Mouse (Mus musculus) thymus, adult 2 months (tissue): ENCODE results near the gene Apoa1. TPM values are rescaled to one million over a fixed set of nuclear protein-coding genes. Genes with fewer than 3 reads are reported as not detected.

Source experiments
- DNase-seq: peaks from one replicate; pipeline ENCODE4 v3.0.0; 2021
- H3K27ac ChIP-seq: fragments of 200-500 bp; 2 replicates; pipeline ENCODE4 v1.5.1; 2012; ENCODE audit warnings: low read length, control low read depth; ENCODE audit not compliant: control insufficient read depth, insufficient read depth
- H3K27me3 ChIP-seq: fragments of 200-500 bp; 2 replicates; pipeline ENCODE4 v1.6.1; 2012; ENCODE audit warnings: mild to moderate bottlenecking, low read length, moderate library complexity, mixed read lengths; ENCODE audit not compliant: control insufficient read depth, insufficient read depth
- H3K36me3 ChIP-seq: fragments of 200-500 bp; 2 replicates; pipeline ENCODE4 v1.6.1; 2012; ENCODE audit warnings: mild to moderate bottlenecking, low read length, moderate library complexity; ENCODE audit not compliant: control insufficient read depth, insufficient read depth
- H3K4me1 ChIP-seq: fragments of 200-500 bp; replicated peaks from 2 replicates; pipeline ENCODE4 v1.6.1; 2012; ENCODE audit warnings: low read length; ENCODE audit not compliant: control insufficient read depth, insufficient read depth
- H3K4me3 ChIP-seq: fragments of 200-500 bp; 2 replicates; pipeline ENCODE4 v1.5.1; 2012; ENCODE audit warnings: mild to moderate bottlenecking, low read length, control low read depth, moderate library complexity; ENCODE audit not compliant: control insufficient read depth, insufficient read depth
- CTCF ChIP-seq: fragments of 200-500 bp; IDR thresholded peaks from 2 replicates; pipeline ENCODE4 v1.5.1; 2012; ENCODE audit warnings: mild to moderate bottlenecking, control low read depth, low read length, moderate library complexity, borderline replicate concordance; ENCODE audit not compliant: control insufficient read depth, poor library complexity, insufficient read depth; ENCODE audit errors: extremely low read depth
- POLR2A ChIP-seq: fragments of 200-500 bp; IDR thresholded peaks from 2 replicates; pipeline ENCODE4 v1.6.1; 2012; ENCODE audit warnings: mild to moderate bottlenecking, low read length, control low read depth, moderate library complexity; ENCODE audit not compliant: control insufficient read depth, poor library complexity, insufficient read depth; ENCODE audit errors: extremely low read depth
- WGBS: fragments of 180-500 bp; shearing (Covaris S2); methylation state at CpG from one replicate; pipeline ENCODE4 v1.1.7; 2018; 5-methylcytosine and 5-hydroxymethylcytosine counted together
- polyA plus RNA-seq: library from polyadenylated mRNA; depleted of rRNA; stranded (reverse); fragments of >200 nt; gene quantifications from 2 replicates; pipeline ENCODE4 v1.2.3, GENCODE M21; 2012

The Apoa1 gene
- polyA plus RNA-seq, 1 experiment = 3.3 TPM

GRCm38 (mm10) chr9:46235596-46235648 lies 7.0 kb downstream of the Apoa1 start, which contains the start of gene Apoc3:
TSS of gene Apoc3 (minus strand) at chr9:46235636.
- DNase-seq = no peak
- Histone ChIP-seq H3K27me3 (no peaks in the 10 kb centered on the region), H3K36me3 (no peaks in the 10 kb centered on the region), H3K4me1 (peaks cover under 1% of the 10 kb centered on the region; the same call in 1 of the 2 replicates), H3K4me3 (no peak within 1 kb of the TSS), H3K27ac (no peak within 1 kb of the TSS)
- TF ChIP-seq POLR2A (no peak), CTCF (no peak)

GRCm38 (mm10) chr9:46235649-46236048 lies 7.3 kb downstream of the Apoa1 start:
- Histone ChIP-seq H3K4me1 (no peaks in the 10 kb centered on the region), H3K4me3 (no peak overlapping the region), H3K36me3 (no peaks in the 10 kb centered on the region), H3K27me3 (no peaks in the 10 kb centered on the region), H3K27ac (no peak overlapping the region)
- DNase-seq = no peak
- TF ChIP-seq POLR2A (no peak), CTCF (no peak)
- WGBS = 86% methylated on average over 4 of the region's 4 CpGs

- H3K4me1 ChIP-seq = no peaks in the 10 kb centered on the region
- no peak for DNase-seq
- H3K27ac ChIP-seq = no peak overlapping the region
- WGBS = 92% methylated on average over 7 of the region's 7 CpGs
- H3K4me3 ChIP-seq = no peak overlapping the region
- H3K27me3 ChIP-seq = no peaks in the 10 kb centered on the region
- H3K36me3 ChIP-seq = no peaks in the 10 kb centered on the region
- TF ChIP-seq POLR2A (no peak), CTCF (no peak)
Measured at GRCm38 (mm10) chr9:46238850-46239249, 10.5 kb downstream of the Apoa1 start.

- Histone ChIP-seq H3K27ac (no peak within 1 kb of the TSS), H3K4me3 (no peak within 1 kb of the TSS), H3K4me1 (no peaks in the 10 kb centered on the region), H3K27me3 (no peaks in the 10 kb centered on the region), H3K36me3 (no peaks in the 10 kb centered on the region)
- WGBS = 76% methylated on average over 7 of the region's 7 CpGs
- TF ChIP-seq POLR2A = no peak
- no peak for DNase-seq
Measured at GRCm38 (mm10) chr9:46240526-46241153, 12.3 kb downstream of the Apoa1 start, which contains the start of gene Apoa4. TSS of gene Apoa4 (plus strand) at chr9:46240696.

- Histone ChIP-seq H3K27ac (no peak overlapping the region), H3K36me3 (no peaks in the 10 kb centered on the region), H3K4me3 (no peak overlapping the region), H3K4me1 (no peaks in the 10 kb centered on the region), H3K27me3 (no peaks in the 10 kb centered on the region)
- WGBS = 91% methylated on average over 2 of the region's 2 CpGs
- no peak for DNase-seq
- TF ChIP-seq POLR2A = no peak
- no peak for TF ChIP-seq CTCF
Measured at GRCm38 (mm10) chr9:46241818-46242217, 13.4 kb downstream of the Apoa1 start.

- H3K27ac ChIP-seq = no peak overlapping the region
- H3K36me3 ChIP-seq = no peaks in the 10 kb centered on the region
- DNase-seq = no peak
- no peak for TF ChIP-seq POLR2A
- no peak for TF ChIP-seq CTCF
- H3K4me1 ChIP-seq = no peaks in the 10 kb centered on the region
- no peaks in the 10 kb centered on the region for H3K27me3 ChIP-seq
- no peak overlapping the region for H3K4me3 ChIP-seq
- 84% methylated on average over 4 of the region's 4 CpGs for WGBS
Measured at GRCm38 (mm10) chr9:46243122-46243521, 14.7 kb downstream of the Apoa1 start.

GRCm38 (mm10) chr9:46243584-46243983 lies 15.2 kb downstream of the Apoa1 start:
- no peak for TF ChIP-seq CTCF
- TF ChIP-seq POLR2A = no peak
- 82% methylated on average over 8 of the region's 8 CpGs for WGBS
- no peaks in the 10 kb centered on the region for H3K4me1 ChIP-seq
- H3K36me3 ChIP-seq = no peaks in the 10 kb centered on the region
- no peaks in the 10 kb centered on the region for H3K27me3 ChIP-seq
- no peak overlapping the region for H3K27ac ChIP-seq
- no peak overlapping the region for H3K4me3 ChIP-seq
- DNase-seq = no peak
